Mouse (Mus musculus) layer of hippocampus, adult 8-10 months (tissue): ENCODE data around the gene Catsperz. TPM values are rescaled to one million over a fixed set of nuclear protein-coding genes. Genes with fewer than 3 reads are reported as not detected.
"Not testable (repeated sequence)": the region's sequence is repeated elsewhere in the genome, so short reads cannot be mapped to it uniquely, and the experiment has no call there.

Experiments used
- DNase-seq, 2 experiments: peaks; one replicate each; pipeline ENCODE4 v3.0.0; 2022; ENCODE audit warnings: low spot score in 2 of 2
- total RNA-seq, 4 experiments: library from RNA; stranded (reverse); gene quantifications; 2 replicates each; pipeline ENCODE4 v1.2.4; 2022

The Catsperz gene
- total RNA-seq, 4 experiments from 2014 or later: 10.4 to 11.4 (median 11.0) TPM

- DNase-seq: peak in 1 of 2 experiments; percentile 91
Observed at GRCm38 (mm10) chr19:6924461-6925306, 496 bp downstream of the Catsperz start.

- no peak for DNase-seq
Observed at GRCm38 (mm10) chr19:6922901-6923735, 2.1 kb downstream of the Catsperz start.

- peak; percentile 100 for DNase-seq
Observed at GRCm38 (mm10) chr19:6921647-6922567, 3.3 kb downstream of the Catsperz start, which contains the start of gene Esrra. Gene Esrra (minus strand): TSS chr19:6921813.

- DNase-seq: no peak
Observed at GRCm38 (mm10) chr19:6920741-6921636, 4.2 kb downstream of the Catsperz start.

- no peak for DNase-seq
Observed at GRCm38 (mm10) chr19:6919876-6920740, 5.1 kb downstream of the Catsperz start.

GRCm38 (mm10) chr19:6919431-6919830, 5.7 kb downstream of the Catsperz start:
- no peak for DNase-seq

- no peak for DNase-seq
Observed at GRCm38 (mm10) chr19:6918321-6918720, 6.9 kb downstream of the Catsperz start.

- no peak for DNase-seq
Observed at GRCm38 (mm10) chr19:6916496-6916895, 8.7 kb downstream of the Catsperz start.

GRCm38 (mm10) chr19:6915276-6915675, 9.9 kb downstream of the Catsperz start:
- no peak for DNase-seq

- DNase-seq: no peak
Observed at GRCm38 (mm10) chr19:6914540-6914939, 10.6 kb downstream of the Catsperz start.

GRCm38 (mm10) chr19:6913991-6914390, 11.2 kb downstream of the Catsperz start:
- no peak for DNase-seq

- DNase-seq: no peak
Observed at GRCm38 (mm10) chr19:6913036-6913435, 12.1 kb downstream of the Catsperz start.

GRCm38 (mm10) chr19:6912205-6912970, 12.8 kb downstream of the Catsperz start:
- no peak for DNase-seq

GRCm38 (mm10) chr19:6911101-6912074, 13.8 kb downstream of the Catsperz start:
- no peak for DNase-seq

- not testable (repeated sequence) for DNase-seq
Observed at GRCm38 (mm10) chr19:6910306-6910705, 14.9 kb downstream of the Catsperz start.

- DNase-seq: peak; percentile 92 to 96
Observed at GRCm38 (mm10) chr19:6909507-6910289, 15.5 kb downstream of the Catsperz start, which contains the start of the genes Trmt112 and Prdx5. Gene Trmt112 (plus strand): TSS chr19:6909698. Gene Prdx5 (minus strand): TSS chr19:6910106.
